Mouse (Mus musculus) heart, postnatal 14 days (tissue): ENCODE results near the gene Agpat4. TPM values are rescaled to one million over a fixed set of nuclear protein-coding genes. Genes with fewer than 3 reads are reported as not detected.
A peak's percentile ranks its signal among the peaks of the same experiment; 100 is the strongest.

ENCODE experiments used
- DNase-seq, 2 experiments: peaks; one replicate each; pipeline ENCODE4 v3.0.0; 2021 to 2022
- intact Hi-C: fragments of 180-260 bp; cut with DNase I; formaldehyde crosslinking; loops from one replicate; pipeline ENCODE4 v1.15.1; 2025
- total RNA-seq, 2 experiments: library from RNA; stranded (reverse); gene quantifications; 2 replicates each; pipeline ENCODE4 v1.2.3; 2021

Agpat4 gene
- total RNA-seq, 2 experiments from 2014 or later: 7.5 TPM

DNA sequence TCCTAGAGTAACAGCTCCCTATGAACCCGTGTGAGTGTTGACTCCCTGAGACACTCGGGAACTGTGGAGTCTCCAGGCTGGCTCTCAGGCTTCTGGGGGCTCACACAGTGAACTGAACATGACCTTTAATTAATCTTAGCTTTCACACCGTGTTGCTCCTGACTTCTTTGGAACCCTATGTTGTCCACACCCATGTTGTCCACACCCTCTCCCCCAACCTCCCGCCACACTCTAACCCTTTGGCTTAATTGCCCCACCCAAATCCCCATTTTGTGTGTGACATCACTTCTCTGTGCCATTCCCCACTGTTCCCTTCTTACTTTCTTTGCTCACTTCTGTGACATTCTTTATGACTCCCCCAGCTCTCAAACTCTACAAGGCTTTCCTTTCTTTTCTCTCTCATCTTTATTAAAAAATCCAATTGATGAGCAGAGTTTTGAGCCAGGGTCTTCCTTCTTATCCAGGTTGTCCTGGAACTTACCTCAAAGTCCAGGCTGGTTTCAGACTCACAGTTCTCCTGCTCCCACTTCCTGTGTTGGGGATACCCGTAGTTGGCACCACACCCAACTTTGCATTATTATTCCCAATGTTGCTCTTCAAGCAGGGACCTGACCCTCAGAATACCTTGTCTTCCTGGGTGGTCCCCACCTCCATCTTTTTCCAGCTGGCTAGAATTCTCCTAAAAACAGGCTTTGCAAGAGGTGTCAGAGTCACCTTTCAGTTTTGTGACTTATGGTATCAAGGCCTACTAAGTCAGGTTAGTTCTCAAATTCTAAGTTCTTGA lies 64.4 kb downstream of the Agpat4 start:
- intact Hi-C loops: no loop called here
- DNase-seq: no peak

DNA sequence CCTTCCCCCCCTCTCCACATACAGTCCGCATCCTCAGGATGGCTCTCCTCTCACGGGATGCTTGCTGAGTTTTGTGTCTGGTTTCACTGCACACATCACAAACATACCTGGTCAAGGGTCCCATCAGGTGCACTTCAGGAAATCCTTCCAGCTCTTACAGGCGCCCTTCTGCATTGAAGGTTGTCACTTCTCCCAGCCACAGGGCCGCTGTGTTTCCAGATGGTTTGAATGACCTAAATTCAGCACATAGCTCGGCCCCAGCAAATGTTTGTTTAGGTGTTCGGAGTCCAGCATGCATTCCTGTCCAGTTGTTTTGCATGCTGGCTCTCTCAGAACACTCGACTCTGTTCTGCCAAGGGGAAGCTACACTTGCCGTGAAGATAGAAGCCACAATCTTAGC lies 65.8 kb downstream of the Agpat4 start:
- intact Hi-C loops: no loop called here

GRCm38 (mm10) chr17:12185855-12186254 lies 67.4 kb downstream of the Agpat4 start:
- intact Hi-C loops: no loop called here
- DNase-seq: no peak

More for the DNA sequence above, 65.8 kb downstream of the Agpat4 start:
- no peak for DNase-seq

- intact Hi-C loops: no loop called here
- DNase-seq: no peak
These were observed 67.8 kb downstream of the Agpat4 start for GRCm38 (mm10) chr17:12186341-12186740.

- DNase-seq: peak; percentile 29 to 34
- intact Hi-C loops: no loop called here
These were observed 69.3 kb downstream of the Agpat4 start for GRCm38 (mm10) chr17:12187782-12188181.

DNA sequence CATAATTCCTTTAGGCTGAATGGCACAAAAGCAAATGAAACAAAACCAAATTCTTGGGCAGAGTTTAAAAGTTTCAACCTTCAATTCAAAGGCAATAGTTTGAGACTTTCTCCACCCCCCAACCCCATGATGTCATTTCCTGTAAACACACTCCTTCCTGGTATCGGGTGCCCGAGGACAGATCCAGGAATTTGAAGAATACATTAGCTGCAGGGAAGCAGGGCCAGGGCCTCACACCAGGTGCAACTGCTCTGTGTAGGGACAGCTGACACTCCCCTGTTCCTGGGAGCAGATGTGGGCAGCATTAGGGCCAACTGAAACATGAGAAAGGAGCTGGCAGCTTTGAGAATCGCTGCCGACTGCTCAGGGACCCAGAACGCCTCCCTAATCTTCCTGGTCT lies 76.6 kb downstream of the Agpat4 start:
- intact Hi-C loops: no loop called here
- no peak for DNase-seq

- intact Hi-C loops: no loop called here
- DNase-seq: no peak
These were observed 77.1 kb downstream of the Agpat4 start for GRCm38 (mm10) chr17:12195604-12196003.

DNA sequence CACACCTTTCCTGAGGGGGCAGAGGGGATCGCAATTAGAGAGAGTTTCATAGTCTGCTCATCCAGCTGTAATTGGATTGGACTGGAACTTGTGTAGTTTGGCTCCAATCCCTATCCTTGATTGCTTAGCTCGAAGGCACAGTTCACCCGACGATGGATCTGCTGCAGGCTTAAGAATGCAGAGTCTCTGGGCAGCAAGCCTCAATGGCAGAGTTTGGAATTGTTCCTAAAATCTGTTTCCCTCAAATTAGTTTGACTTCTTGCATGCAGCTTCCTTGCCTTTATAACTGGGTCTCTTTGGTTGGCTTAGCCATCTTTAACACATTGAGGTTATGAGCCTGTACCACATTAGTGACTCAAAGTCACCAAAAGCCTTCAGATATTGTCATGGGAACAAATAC lies 81.4 kb downstream of the Agpat4 start:
- intact Hi-C loops: no loop called here
- DNase-seq: no peak

DNA sequence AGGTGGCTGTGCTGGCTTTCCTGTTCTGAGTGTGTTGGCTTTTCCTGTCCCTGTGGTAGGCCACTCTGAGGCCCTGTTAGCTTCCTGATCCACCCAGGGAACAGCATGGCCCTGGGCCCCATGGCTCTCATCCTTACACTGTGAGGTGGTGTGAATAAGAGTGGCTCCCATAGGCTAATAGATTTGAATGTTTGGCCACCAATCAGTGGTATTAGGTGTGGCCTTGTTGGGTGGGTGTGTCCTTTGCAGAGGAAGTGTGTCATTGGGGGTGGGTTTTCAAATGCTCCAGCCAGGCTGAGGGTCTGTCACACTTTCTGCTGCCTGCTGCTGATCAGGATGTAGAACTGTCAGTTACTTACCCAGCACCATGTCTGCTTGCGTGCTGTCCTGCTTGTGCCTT lies 82.6 kb downstream of the Agpat4 start:
- intact Hi-C loops: no loop called here
- DNase-seq: no peak

- intact Hi-C loops: no loop called here
- peak in 1 of 2 experiments; percentile 25 for DNase-seq
These were observed 85.0 kb downstream of the Agpat4 start for GRCm38 (mm10) chr17:12203414-12203897.

GRCm38 (mm10) chr17:12204246-12204645 lies 85.7 kb downstream of the Agpat4 start:
- intact Hi-C loops: no loop called here
- no peak for DNase-seq

- no peak for DNase-seq
- intact Hi-C loops: no loop called here
These were observed 86.1 kb downstream of the Agpat4 start for GRCm38 (mm10) chr17:12204689-12205014.

DNA sequence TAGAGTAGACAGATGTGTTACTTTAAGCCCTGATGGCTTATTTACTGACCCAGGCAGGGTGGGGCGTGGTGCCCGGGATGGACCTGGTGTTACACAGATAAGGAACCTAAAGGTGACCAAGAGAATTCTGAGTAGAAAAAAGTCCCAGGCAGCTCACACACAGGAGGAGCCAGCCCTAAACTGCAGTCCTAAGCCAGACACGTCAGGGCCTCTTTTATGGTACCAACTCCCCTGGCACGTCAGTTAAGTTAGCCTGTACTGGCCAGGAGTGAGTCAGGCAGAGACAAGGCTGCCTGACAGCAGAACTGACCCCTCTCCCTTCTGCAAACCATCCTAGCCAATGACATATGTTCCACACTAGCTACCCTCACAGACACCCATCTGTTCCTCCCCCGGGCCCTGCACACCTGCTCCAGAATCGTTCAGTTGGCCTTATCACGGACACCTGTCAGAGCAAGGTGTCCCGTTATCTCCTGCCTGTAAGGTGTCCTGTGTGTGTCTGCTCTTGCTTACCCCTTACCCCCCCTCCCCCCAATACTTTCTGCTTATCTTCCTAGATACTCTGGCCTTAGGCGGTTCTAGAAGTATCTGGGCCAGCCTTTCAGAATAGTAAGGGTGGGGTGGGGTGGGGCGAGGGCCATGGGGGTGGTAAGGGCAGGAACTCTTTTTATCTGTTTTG lies 86.7 kb downstream of the Agpat4 start:
- DNase-seq: no peak
- intact Hi-C loops: no loop called here

- no peak for DNase-seq
- intact Hi-C loops: no loop called here
These were observed 87.2 kb downstream of the Agpat4 start for GRCm38 (mm10) chr17:12205694-12206075.

- DNase-seq: no peak
- intact Hi-C loops: no loop called here
These were observed 87.7 kb downstream of the Agpat4 start for GRCm38 (mm10) chr17:12206248-12206647.

- DNase-seq: no peak
- intact Hi-C loops: no loop called here
These were observed 88.6 kb downstream of the Agpat4 start for GRCm38 (mm10) chr17:12207022-12207548.

DNA sequence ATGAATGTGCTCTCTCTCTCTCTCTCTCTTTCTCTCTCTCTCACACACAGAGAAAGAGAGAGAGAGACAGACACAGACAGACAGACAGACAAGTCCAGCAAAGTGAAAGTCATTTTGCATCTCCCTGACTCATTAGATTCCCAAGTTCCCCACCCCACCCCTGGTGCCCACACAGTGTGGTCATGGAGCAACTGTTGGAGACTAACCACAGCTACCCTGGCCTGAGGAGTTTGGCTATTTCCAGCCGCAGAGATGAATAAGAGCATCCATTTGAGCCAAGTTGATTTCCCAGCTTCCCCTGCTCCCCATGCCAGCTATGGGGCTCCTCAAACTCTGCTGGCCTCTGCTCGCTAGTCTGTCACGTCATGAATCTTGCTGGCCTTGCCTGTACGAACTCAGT lies 91.0 kb downstream of the Agpat4 start:
- no peak for DNase-seq
- intact Hi-C loops: no loop called here

- intact Hi-C loops: loop anchor here (1.0 to 5.0 kb wide), 3 partner anchors 93 to 171 kb away; partner anchors contain the start of gene Agpat4
These were observed 92.1 kb downstream of the Agpat4 start for GRCm38 (mm10) chr17:12210544-12211132.

GRCm38 (mm10) chr17:12211890-12212289 lies 93.4 kb downstream of the Agpat4 start:
- intact Hi-C loops: loop anchor here (5.0 kb wide), 2 partner anchors 95 to 110 kb away; partner anchors contain the start of gene Agpat4
- DNase-seq: no peak

More at GRCm38 (mm10) chr17:12210544-12211132, 92.1 kb downstream of the Agpat4 start:
- peak; percentile 87 to 95 for DNase-seq

- intact Hi-C loops: loop anchor here (5.0 kb wide), 2 partner anchors 95 to 110 kb away; partner anchors contain the start of gene Agpat4
- no peak for DNase-seq
These were observed 93.8 kb downstream of the Agpat4 start for GRCm38 (mm10) chr17:12212341-12212740.

DNA sequence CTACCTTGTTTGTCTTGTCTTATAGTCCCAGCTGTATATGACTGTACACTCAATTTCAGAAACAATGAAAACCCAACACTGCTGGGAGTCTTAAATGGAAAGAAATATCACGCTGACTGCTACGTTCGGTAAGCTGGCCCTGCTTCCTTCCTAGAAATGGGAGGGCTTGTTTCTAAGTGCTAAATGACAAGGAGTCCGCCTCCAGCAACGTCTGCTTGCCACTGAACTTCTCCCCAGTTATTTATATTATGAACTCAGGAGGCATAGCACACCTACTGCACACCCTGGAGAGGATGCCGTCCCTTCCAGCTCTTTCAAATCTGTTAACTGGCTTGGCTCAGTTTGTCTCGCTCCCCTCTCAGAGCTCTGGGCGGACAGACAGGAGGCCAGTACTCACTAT lies 94.9 kb downstream of the Agpat4 start:
- DNase-seq: no peak
- intact Hi-C loops: loop anchor here (5.0 kb wide), 2 partner anchors 96 to 111 kb away; partner anchors contain the start of gene Agpat4
